Mouse (Mus musculus): ENCODE data around the gene Lancl1.

DNA sequence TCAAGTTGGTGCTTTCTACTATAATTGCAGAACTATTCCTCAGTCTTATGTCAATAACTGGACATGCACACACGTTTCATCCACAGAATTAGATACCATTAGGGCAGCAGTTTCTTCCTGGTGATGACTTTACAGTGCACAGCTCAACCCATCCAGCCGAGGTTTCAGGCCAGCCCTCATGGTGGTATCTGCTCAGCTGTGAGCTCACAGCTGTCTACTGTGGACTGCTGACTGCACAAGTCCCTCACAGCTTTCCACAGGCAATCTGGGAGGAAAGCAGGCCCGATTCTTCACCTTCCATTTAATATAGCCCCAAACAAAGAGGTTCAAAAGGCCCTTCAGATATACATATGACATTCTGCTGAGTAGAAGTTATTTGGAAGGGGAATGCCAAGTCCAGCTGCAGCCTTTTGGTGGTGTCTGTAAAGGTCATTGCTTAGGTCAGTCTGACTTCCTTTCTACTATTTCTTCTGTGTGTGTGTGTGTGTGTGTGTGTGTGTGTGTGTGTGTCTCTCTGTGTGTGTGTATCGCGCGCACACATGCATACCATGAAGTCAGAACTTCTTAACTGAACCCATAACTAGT lies 11.7 kb downstream of the Lancl1 start:
- no peak for TF ChIP-seq CTCF (IDR thresholded peaks at IDR 0.05; ENCODE audit: control insufficient read depth, insufficient read depth, insufficient read length)
- no peak for TF ChIP-seq FOSL1 (IDR thresholded peaks at IDR 0.05; ENCODE audit: insufficient read depth, low read length, poor library complexity, severe bottlenecking)
- TF ChIP-seq USF1 (IDR thresholded peaks at IDR 0.05; ENCODE audit: low read depth) = no peak
- TF ChIP-seq MAX (IDR thresholded peaks at IDR 0.05) = no peak

Data from C2C12 (cell line).